Mouse (Mus musculus) CH12.LX (cell line): Measurements from ENCODE around the gene Dpf3. TPM values are rescaled to one million over a fixed set of nuclear protein-coding genes. Genes with fewer than 3 reads are reported as not detected.

Experiments
- DNase-seq: peaks from one replicate; pipeline ENCODE4 v3.0.0-alpha.2; 2013; ENCODE audit errors: extremely low read depth
- H3K27ac ChIP-seq: 2 replicates; pipeline ENCODE4 v1.5.1; 2012; ENCODE audit warnings: low read depth, mild to moderate bottlenecking, control low read depth, moderate library complexity; ENCODE audit not compliant: insufficient read depth
- H3K27me3 ChIP-seq: replicated peaks from 2 replicates; pipeline ENCODE3; 2012; ENCODE audit warnings: inconsistent platforms
- H3K36me3 ChIP-seq, 2 experiments: replicated peaks in 1 of 2; 2 replicates each; pipeline versions ENCODE3 to v1.6.1; 2012; ENCODE audit warnings: inconsistent platforms in 1 of 2, low read length in 1 of 2, mild to moderate bottlenecking in 1 of 2, mixed read lengths in 1 of 2, moderate library complexity in 1 of 2; ENCODE audit not compliant: control insufficient read depth in 1 of 2, insufficient read depth in 1 of 2
- H3K4me1 ChIP-seq, 2 experiments: 2 replicates each; pipeline ENCODE4 v1.6.1; 2012; ENCODE audit warnings: inconsistent platforms in 1 of 2, moderate library complexity in 1 of 2; ENCODE audit not compliant: insufficient read depth in 2 of 2, control insufficient read depth in 1 of 2
- H3K4me2 ChIP-seq: 2 replicates; pipeline ENCODE4 v1.6.1; 2012; ENCODE audit warnings: low read depth, mild to moderate bottlenecking, control low read depth; ENCODE audit not compliant: poor library complexity, insufficient read depth, severe bottlenecking
- H3K4me3 ChIP-seq, 3 experiments: fragments of 150-350 bp in 1 of 3; sonication (generic) in 1 of 3; replicated peaks in 1 of 3; 2 replicates each; pipeline versions ENCODE3 to v1.5.1; 2011 to 2012; ENCODE audit warnings: low read depth in 2 of 3, low read length in 2 of 3, mild to moderate bottlenecking in 2 of 3, moderate library complexity in 2 of 3, control low read depth in 1 of 3, improper control_type of control experiment in 1 of 3, inconsistent platforms in 1 of 3, mixed read lengths in 1 of 3; ENCODE audit not compliant: poor library complexity in 1 of 3
- H3K79me2 ChIP-seq: replicated peaks from 2 replicates; pipeline ENCODE4 v1.6.1; 2012; ENCODE audit warnings: mild to moderate bottlenecking, moderate library complexity; ENCODE audit not compliant: control insufficient read depth, poor library complexity, insufficient read depth, severe bottlenecking; ENCODE audit errors: extremely low read depth
- H3K9ac ChIP-seq: 2 replicates; pipeline ENCODE4 v1.6.1; 2012; ENCODE audit warnings: low read depth, mild to moderate bottlenecking, control low read depth, moderate library complexity; ENCODE audit not compliant: insufficient read depth
- H3K9me3 ChIP-seq: replicated peaks from 2 replicates; pipeline ENCODE3; 2012; ENCODE audit warnings: low read length, inconsistent platforms, mixed read lengths
- CHD1 ChIP-seq: IDR thresholded peaks from 2 replicates; pipeline ENCODE4 v1.6.1; 2012; ENCODE audit warnings: low read depth, low read length, improper control_type of control experiment, inconsistent platforms
- E2F4 ChIP-seq: IDR thresholded peaks from 2 replicates; pipeline ENCODE4 v1.6.1; 2011; ENCODE audit warnings: low read depth, low read length, improper control_type of control experiment; ENCODE audit not compliant: insufficient replicate concordance
- ELF1 ChIP-seq: IDR thresholded peaks from 2 replicates; pipeline ENCODE4 v1.6.1; 2014; ENCODE audit warnings: low read depth, mild to moderate bottlenecking, inconsistent platforms, low read length, improper control_type of control experiment
- JUN ChIP-seq: IDR thresholded peaks from 2 replicates; pipeline ENCODE4 v1.6.1; 2011; ENCODE audit warnings: low read depth, mild to moderate bottlenecking, low read length, improper control_type of control experiment, moderate library complexity; ENCODE audit not compliant: insufficient read depth
- JUND ChIP-seq: conservative IDR thresholded peaks from 2 replicates; pipeline ENCODE4 v1.6.1; 2011; ENCODE audit warnings: low read depth, low read length, improper control_type of control experiment
- MAFK ChIP-seq: IDR thresholded peaks from 2 replicates; pipeline ENCODE4 v1.6.1; 2011; ENCODE audit warnings: low read length, improper control_type of control experiment; ENCODE audit not compliant: insufficient replicate concordance
- MAZ ChIP-seq: IDR thresholded peaks from 2 replicates; pipeline ENCODE4 v1.6.1; 2012; ENCODE audit warnings: low read depth, mild to moderate bottlenecking, inconsistent platforms, low read length, improper control_type of control experiment, moderate library complexity
- NELFE ChIP-seq: IDR thresholded peaks from 2 replicates; pipeline ENCODE4 v1.6.1; 2011; ENCODE audit warnings: low read depth, low read length, improper control_type of control experiment
- PAX5 ChIP-seq: IDR thresholded peaks from 2 replicates; pipeline ENCODE4 v1.6.1; 2012; ENCODE audit warnings: low read length, inconsistent platforms, mixed read lengths
- POLR2AphosphoS2 ChIP-seq: IDR thresholded peaks from 2 replicates; pipeline ENCODE4 v1.6.1; 2011; ENCODE audit warnings: low read depth, low read length, improper control_type of control experiment
- RAD21 ChIP-seq: IDR thresholded peaks from 2 replicates; pipeline ENCODE4 v1.6.1; 2011; ENCODE audit warnings: low read depth, mild to moderate bottlenecking, low read length, improper control_type of control experiment, moderate library complexity
- SIN3A ChIP-seq: IDR thresholded peaks from 2 replicates; pipeline ENCODE4 v1.6.1; 2012; ENCODE audit warnings: low read length, improper control_type of control experiment, inconsistent platforms
- SMC3 ChIP-seq: IDR thresholded peaks from 2 replicates; pipeline ENCODE4 v1.6.1; 2011; ENCODE audit warnings: low read depth, low read length, improper control_type of control experiment
- TBP ChIP-seq: conservative IDR thresholded peaks from 2 replicates; pipeline ENCODE4 v1.6.1; 2011; ENCODE audit warnings: low read depth, low read length, improper control_type of control experiment
- TCF12 ChIP-seq: IDR thresholded peaks from 2 replicates; pipeline ENCODE4 v1.6.1; 2014; ENCODE audit warnings: low read depth, mild to moderate bottlenecking, inconsistent platforms, low read length, improper control_type of control experiment
- USF2 ChIP-seq: conservative IDR thresholded peaks from 2 replicates; pipeline ENCODE4 v1.6.1; 2011; ENCODE audit warnings: low read depth, low read length, improper control_type of control experiment
- ZC3H11A ChIP-seq: IDR thresholded peaks from 2 replicates; pipeline ENCODE4 v1.6.1; 2012; ENCODE audit warnings: low read depth, mild to moderate bottlenecking, inconsistent platforms, low read length, improper control_type of control experiment
- ZKSCAN1 ChIP-seq: IDR thresholded peaks from 2 replicates; pipeline ENCODE4 v1.6.1; 2012; ENCODE audit warnings: low read depth, inconsistent platforms, low read length, improper control_type of control experiment, borderline replicate concordance
- dilution Hi-C: fragments of 300-500 bp; cut with MboI; formaldehyde crosslinking; loops from 2 replicates; pipeline ENCODE4 v1.14.3; 2020; ENCODE audit warnings: low sequenced_read_pairs; ENCODE audit not compliant: extremely low pct_unique_long_range_greater_than_20kb, extremely low pct_ligation_motif_present
- in situ Hi-C: fragments of 300-500 bp; cut with MboI; formaldehyde crosslinking; loops from 3 replicates; pipeline ENCODE4 v1.14.3; 2019; ENCODE audit warnings: low sequenced_read_pairs, low pct_ligation_motif_present, low pct_unique_long_range_greater_than_20kb, mixed read lengths
- polyA plus RNA-seq: library from polyadenylated mRNA; unstranded; fragments of >175 nt; gene quantifications from 2 replicates; pipeline ENCODE4 v1.2.1, GENCODE M21; 2012; ENCODE audit warnings: low read depth; ENCODE audit not compliant: insufficient read length
- total RNA-seq, 2 experiments: library from RNA; depleted of rRNA; stranded (reverse); fragments of 300-350 nt in 1 of 2; fragments of >200 nt in 1 of 2; gene quantifications; 2 replicates each; pipeline ENCODE4 v1.2.3; 2012 to 2014

Dpf3 gene
- total and polyA plus RNA-seq, 3 experiments, result 0.42 to 1.2 (median 1.2) TPM

GRCm38 (mm10) chr12:83314666-83315065 lies 172.8 kb downstream of the Dpf3 start:
- no peaks in the 10 kb centered on the region for H3K9me3 ChIP-seq
- peaks cover 0 to 5% of the 10 kb centered on the region in 2 experiments; a peak in 1 of 4 replicates for H3K4me1 ChIP-seq
- in situ Hi-C loops, result no loop called here
- no peak overlapping the region for H3K4me3 ChIP-seq
- no peaks in the 10 kb centered on the region for H3K79me2 ChIP-seq
- no peak for DNase-seq
- no peak for TF ChIP-seq JUN
- TF ChIP-seq ELF1, result no peak
- no peak for TF ChIP-seq ZC3H11A
- no peak for TF ChIP-seq SIN3A
- no peak overlapping the region for H3K27ac ChIP-seq
- H3K4me2 ChIP-seq, result no peak overlapping the region
- no peaks in the 10 kb centered on the region for H3K36me3 ChIP-seq
- no peaks in the 10 kb centered on the region for H3K27me3 ChIP-seq
- dilution Hi-C loops, result no loop called here
- no peak overlapping the region for H3K9ac ChIP-seq

- H3K4me3 ChIP-seq, result no peak overlapping the region
- dilution Hi-C loops, result no loop called here
- TF ChIP-seq PAX5, result no peak
- TF ChIP-seq NELFE, result no peak
- TF ChIP-seq TCF12, result no peak
- no peak for TF ChIP-seq ZKSCAN1
- no peak for TF ChIP-seq ZC3H11A
- peak; percentile 41; the same call in 1 of the 2 replicates for TF ChIP-seq MAFK
Measured at GRCm38 (mm10) chr12:83312818-83313217, 174.7 kb downstream of the Dpf3 start.

GRCm38 (mm10) chr12:83310567-83310966 lies 176.9 kb downstream of the Dpf3 start:
- no peak overlapping the region for H3K9ac ChIP-seq
- no peak for TF ChIP-seq TBP
- TF ChIP-seq USF2, result no peak
- TF ChIP-seq JUND, result no peak
- no peak for TF ChIP-seq RAD21
- TF ChIP-seq E2F4, result no peak
- no peak for TF ChIP-seq MAZ
- no peak for TF ChIP-seq NELFE
- no peak for TF ChIP-seq SMC3
- TF ChIP-seq SIN3A, result no peak
- TF ChIP-seq CHD1, result no peak
- no peak for TF ChIP-seq PAX5
- no peak for TF ChIP-seq POLR2AphosphoS2
- TF ChIP-seq, all 38 proteins: peak for 0
- Histone ChIP-seq H3K4me3 (no peak overlapping the region), H3K4me1 (no peaks in the 10 kb centered on the region), H3K27ac (no peak overlapping the region), H3K4me2 (no peak overlapping the region), H3K79me2 (no peaks in the 10 kb centered on the region), H3K9me3 (no peaks in the 10 kb centered on the region), H3K27me3 (no peaks in the 10 kb centered on the region), H3K36me3 (no peaks in the 10 kb centered on the region)
- DNase-seq, result no peak
- dilution Hi-C loops (no loop called here), in situ Hi-C loops (no loop called here)

More at GRCm38 (mm10) chr12:83312818-83313217, 174.7 kb downstream of the Dpf3 start:
- no peak overlapping the region for H3K27ac ChIP-seq
- peaks cover 0 to 5% of the 10 kb centered on the region in 2 experiments; a peak in 1 of 4 replicates for H3K4me1 ChIP-seq
- no peaks in the 10 kb centered on the region for H3K9me3 ChIP-seq
- no peaks in the 10 kb centered on the region for H3K36me3 ChIP-seq
- H3K27me3 ChIP-seq, result no peaks in the 10 kb centered on the region
- no peak overlapping the region for H3K4me2 ChIP-seq
- DNase-seq, result no peak
- no peaks in the 10 kb centered on the region for H3K79me2 ChIP-seq
- H3K9ac ChIP-seq, result no peak overlapping the region
- in situ Hi-C loops, result no loop called here
